ENCODE assay signal across 8 mouse cellular contexts in genomic region chr10:80270734-80271181, GRCm38 (mm10). TPM values are rescaled to one million over a fixed set of nuclear protein-coding genes. Genes with fewer than 3 reads are reported as not detected.
DNase-seq lines count a peak whose midpoint lies in the region; ATAC-seq and TF ChIP-seq lines count a peak whose summit lies in the region.

No protein-coding gene starts in this region.

- H3K4me1 ChIP-seq in hindbrain, embryonic 13.5 days (replicated peaks) = peaks cover 70% of the 10 kb centered on the region
- peaks cover 87% of the 10 kb centered on the region for H3K4me1 ChIP-seq in liver, embryonic 15.5 days (replicated peaks)

- peak overlapping the region; percentile 20 for H3K4me3 ChIP-seq in gastrocnemius, adult 2 months
- H3K4me3 ChIP-seq in hindbrain, embryonic 13.5 days = no peak overlapping the region
- peak overlapping the region; percentile 38 for H3K4me3 ChIP-seq in liver, embryonic 15.5 days (replicated peaks)

- no peaks in the 10 kb centered on the region for H3K27me3 ChIP-seq in hindbrain, embryonic 13.5 days
- H3K27me3 ChIP-seq in liver, embryonic 15.5 days = no peaks in the 10 kb centered on the region

- H3K36me3 ChIP-seq in hindbrain, embryonic 13.5 days = peaks cover 50% of the 10 kb centered on the region
- H3K36me3 ChIP-seq in liver, embryonic 15.5 days (replicated peaks) = peaks cover 68% of the 10 kb centered on the region

- no peak for TF ChIP-seq CTCF in gastrocnemius, adult 2 months (IDR thresholded peaks at IDR 0.05)

- peak overlapping the region; percentile 53 for H3K27ac ChIP-seq in gastrocnemius, adult 2 months
- peak overlapping the region; percentile 55 for H3K27ac ChIP-seq in hindbrain, embryonic 13.5 days
- peak overlapping the region; percentile 92 for H3K27ac ChIP-seq in liver, embryonic 15.5 days (replicated peaks)

- 78% methylated on average over 6 of the region's 6 CpGs for WGBS in hindbrain, embryonic 13.5 days
- 17% methylated on average over 6 of the region's 6 CpGs for WGBS in liver, embryonic 15.5 days (ENCODE audit: insufficient replicate concordance)

- intact Hi-C loops in gastrocnemius, adult 2 months (cut with DNase I) = no loop called here

- peak; percentile 37 for DNase-seq in gastrocnemius, adult 2 months
- DNase-seq in gastrocnemius, postnatal 10 days = no peak
- peak; percentile 77 for DNase-seq in adrenal gland, postnatal 10 days
- DNase-seq in layer of hippocampus, adult 11-12 months (ENCODE audit: low spot score) = no peak
- DNase-seq in B cell, adult 2 months = no peak
- DNase-seq in T-cell, adult 2 months (ENCODE audit: low spot score) = no peak

- no peaks in the 10 kb centered on the region for H3K9me3 ChIP-seq in hindbrain, embryonic 13.5 days
- H3K9me3 ChIP-seq in liver, embryonic 15.5 days (replicated peaks) = no peaks in the 10 kb centered on the region

- H3K4me2 ChIP-seq in hindbrain, embryonic 13.5 days = no peak overlapping the region
- peak overlapping the region; percentile 91 for H3K4me2 ChIP-seq in liver, embryonic 15.5 days

- no peak for ATAC-seq in hindbrain, embryonic 13.5 days (ENCODE audit: low FRiP score)
- ATAC-seq in liver, embryonic 15.5 days (ENCODE audit: insufficient read depth) = peak; percentile 69

- H3K9ac ChIP-seq in hindbrain, embryonic 13.5 days = peak overlapping the region; percentile 58; the same call in 1 of the 2 replicates
- H3K9ac ChIP-seq in liver, embryonic 15.5 days = peak overlapping the region; percentile 50

RNA-seq across cellular contexts. Expression of gene Dazap1, which starts 9.5 kb away (rescaled TPM):
- 10 to 100 TPM; 34.2 to 38.4 TPM for total RNA-seq in gastrocnemius, adult 2 months (2021)
- total RNA-seq in gastrocnemius, postnatal 10 days (2021) = 10 to 100 TPM; 67.8 to 81.0 TPM
- total RNA-seq in adrenal gland, postnatal 10 days (2021) = 100 to 1,000 TPM in 1 of 2 experiments, 10 to 100 TPM in 1; 93.6 to 121 TPM
- polyA plus RNA-seq in hindbrain, embryonic 13.5 days (2015; fragmentation: Nextera tagmentation; extraction: Ambion mirVana) = 61.6 and 66.2 TPM in 2 replicates
- 26.0 and 27.2 TPM in 2 replicates for polyA plus RNA-seq in liver, embryonic 15.5 days (2015; fragmentation: Nextera tagmentation; extraction: Ambion mirVana)

RNA-seq across cellular contexts. Expression of gene Gamt, which starts 9.9 kb away (rescaled TPM):
- 10 to 100 TPM; 14.0 to 28.5 TPM for total RNA-seq in gastrocnemius, adult 2 months (2021)
- 100 to 1,000 TPM; 342 to 351 TPM for total RNA-seq in gastrocnemius, postnatal 10 days (2021)
- 100 to 1,000 TPM; 164 to 167 TPM for total RNA-seq in adrenal gland, postnatal 10 days (2021)
- 22.3 and 24.9 TPM in 2 replicates for polyA plus RNA-seq in hindbrain, embryonic 13.5 days (2015; fragmentation: Nextera tagmentation; extraction: Ambion mirVana)
- polyA plus RNA-seq in liver, embryonic 15.5 days (2015; fragmentation: Nextera tagmentation; extraction: Ambion mirVana) = 112 and 138 TPM in 2 replicates

RNA-seq across cellular contexts. Expression of gene Rps15, which starts 21.5 kb away (rescaled TPM):
- total RNA-seq in gastrocnemius, adult 2 months (2021) = 100 to 1,000 TPM; 634 to 773 TPM
- 100 to 1,000 TPM; 952 to 954 TPM for total RNA-seq in gastrocnemius, postnatal 10 days (2021)
- total RNA-seq in adrenal gland, postnatal 10 days (2021) = 1,000 to 10,000 TPM; 1,216 to 1,243 TPM
- polyA plus RNA-seq in hindbrain, embryonic 13.5 days (2015; fragmentation: Nextera tagmentation; extraction: Ambion mirVana) = 583 and 598 TPM in 2 replicates
- 501 and 527 TPM in 2 replicates for polyA plus RNA-seq in liver, embryonic 15.5 days (2015; fragmentation: Nextera tagmentation; extraction: Ambion mirVana)

RNA-seq across cellular contexts. Expression of gene Ndufs7, which starts 21.8 kb away (rescaled TPM):
- 100 to 1,000 TPM; 496 to 663 TPM for total RNA-seq in gastrocnemius, adult 2 months (2021)
- 100 to 1,000 TPM; 371 to 457 TPM for total RNA-seq in gastrocnemius, postnatal 10 days (2021)
- 100 to 1,000 TPM; 470 to 572 TPM for total RNA-seq in adrenal gland, postnatal 10 days (2021)
- polyA plus RNA-seq in hindbrain, embryonic 13.5 days (2015; fragmentation: Nextera tagmentation; extraction: Ambion mirVana) = 253 and 263 TPM in 2 replicates
- polyA plus RNA-seq in liver, embryonic 15.5 days (2015; fragmentation: Nextera tagmentation; extraction: Ambion mirVana) = 228 and 236 TPM in 2 replicates

RNA-seq across cellular contexts. Expression of gene Apc2, which starts 25.0 kb away (rescaled TPM):
- total RNA-seq in gastrocnemius, adult 2 months (2021) = under 1 TPM; 0.20 to 0.77 TPM
- total RNA-seq in gastrocnemius, postnatal 10 days (2021) = under 1 TPM; 0.87 to 0.95 TPM
- 1 to 10 TPM; 2.7 to 5.6 TPM for total RNA-seq in adrenal gland, postnatal 10 days (2021)
- polyA plus RNA-seq in hindbrain, embryonic 13.5 days (2015; fragmentation: Nextera tagmentation; extraction: Ambion mirVana) = 182 and 183 TPM in 2 replicates
- polyA plus RNA-seq in liver, embryonic 15.5 days (2015; fragmentation: Nextera tagmentation; extraction: Ambion mirVana) = 0.09 and 0.12 TPM in 2 replicates

Comparison
In these comparisons a context has a peak if more than half of its experiments do, and no peak if none do; other contexts are left out.
1. DNase-seq: peak in gastrocnemius, adult 2 months (single experiment) and adrenal gland, postnatal 10 days (single experiment); none in gastrocnemius, postnatal 10 days (single experiment), layer of hippocampus, adult 11-12 months (single experiment), B cell, adult 2 months (0 of 2) and T-cell, adult 2 months (single experiment).
2. RNA of gene Gamt, which starts 9.9 kb away (total RNA-seq): 342 to 351 TPM in gastrocnemius, postnatal 10 days and 164 to 167 TPM in adrenal gland, postnatal 10 days; 14.0 to 28.5 TPM in gastrocnemius, adult 2 months; every median in the first group is over 4 times any median in the second.
3. Peak in every context shown above with its lines, with median percentiles within 50 percentile points of each other: H3K27ac ChIP-seq.